Mouse (Mus musculus) heart, embryonic 12.5 days (tissue): ENCODE data around the gene Olfr50. TPM values are rescaled to one million over a fixed set of nuclear protein-coding genes. Genes with fewer than 3 reads are reported as not detected.

Experiments used
- ATAC-seq: fragments of 200-750 bp; cut with Nextera tagmentation; 2 replicates; pipeline ENCODE4 v1.8.0; 2017; ENCODE audit warnings: moderate TSS enrichment, moderate library complexity; ENCODE audit not compliant: insufficient number of reproducible peaks, low FRiP score
- H3K27ac ChIP-seq: fragments of 300-500 bp; sonication (generic); 2 replicates; pipeline ENCODE4 v1.5.1; 2016; ENCODE audit warnings: mild to moderate bottlenecking, moderate library complexity; ENCODE audit not compliant: poor library complexity, severe bottlenecking
- H3K27me3 ChIP-seq: fragments of 300-500 bp; sonication (generic); replicated peaks from 2 replicates; pipeline ENCODE4 v1.6.1; 2016; ENCODE audit warnings: mild to moderate bottlenecking, moderate library complexity
- H3K36me3 ChIP-seq: fragments of 300-500 bp; sonication (generic); 2 replicates; pipeline ENCODE4 v1.6.1; 2016; ENCODE audit warnings: mild to moderate bottlenecking, moderate library complexity
- H3K4me1 ChIP-seq: fragments of 300-500 bp; sonication (generic); replicated peaks from 2 replicates; pipeline ENCODE4 v1.6.1; 2016; ENCODE audit warnings: mild to moderate bottlenecking
- H3K4me2 ChIP-seq: fragments of 300-500 bp; sonication (generic); 2 replicates; pipeline ENCODE4 v1.6.1; 2016; ENCODE audit warnings: mild to moderate bottlenecking, moderate library complexity
- H3K4me3 ChIP-seq: fragments of 300-500 bp; sonication (generic); 2 replicates; pipeline ENCODE4 v1.5.1; 2016; ENCODE audit warnings: mild to moderate bottlenecking
- H3K9ac ChIP-seq: fragments of 300-500 bp; sonication (generic); 2 replicates; pipeline ENCODE4 v1.6.1; 2016; ENCODE audit warnings: mild to moderate bottlenecking, moderate library complexity
- H3K9me3 ChIP-seq: fragments of 300-500 bp; sonication (generic); replicated peaks from 2 replicates; pipeline ENCODE4 v1.6.1; 2016; ENCODE audit warnings: mild to moderate bottlenecking, moderate library complexity
- WGBS: fragments of 180-500 bp; shearing (Covaris S2); methylation state at CpG from one replicate; pipeline ENCODE4 v1.1.7; 2016; 5-methylcytosine and 5-hydroxymethylcytosine counted together
- polyA plus RNA-seq: library from polyadenylated mRNA; unstranded; fragments of >200 nt; fragmentation: Nextera tagmentation; extraction: Ambion mirVana; gene quantifications from 2 replicates; pipeline ENCODE4 v1.2.1, GENCODE M21; 2016

Gene Olfr50
- not detected in 2 replicates for polyA plus RNA-seq

DNA sequence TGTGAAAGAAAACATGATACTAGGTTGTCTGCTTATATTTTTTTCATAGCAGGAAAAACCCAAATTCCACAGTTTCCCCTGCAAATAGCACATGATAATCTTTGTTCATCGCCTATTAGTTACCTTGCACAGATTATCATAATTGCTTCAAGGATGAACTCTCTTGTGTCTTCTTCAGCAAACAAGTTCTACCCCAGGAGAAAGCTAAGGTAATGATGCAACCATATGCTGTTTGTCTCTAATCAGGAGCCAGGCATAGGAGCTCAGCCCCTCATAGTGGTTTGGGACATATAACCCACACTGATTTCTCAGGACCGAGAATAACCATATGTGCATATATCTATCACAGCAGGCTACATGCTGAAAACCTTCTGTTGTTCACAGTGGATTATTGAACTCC is at the start of gene Olfr50:
TSS of gene Olfr50 (plus strand) at position 301 of the 400 bp plus-strand sequence.
- Histone ChIP-seq H3K4me1 (no peaks in the 10 kb centered on the region), H3K4me3 (no peak within 1 kb of the TSS), H3K9me3 (peaks cover 21% of the 10 kb centered on the region), H3K27ac (no peak within 1 kb of the TSS), H3K36me3 (no peaks in the 10 kb centered on the region), H3K9ac (no peak within 1 kb of the TSS), H3K27me3 (no peaks in the 10 kb centered on the region), H3K4me2 (no peak within 1 kb of the TSS)
- no peak for ATAC-seq
- WGBS = 73% methylated on average over 2 of the region's 2 CpGs

DNA sequence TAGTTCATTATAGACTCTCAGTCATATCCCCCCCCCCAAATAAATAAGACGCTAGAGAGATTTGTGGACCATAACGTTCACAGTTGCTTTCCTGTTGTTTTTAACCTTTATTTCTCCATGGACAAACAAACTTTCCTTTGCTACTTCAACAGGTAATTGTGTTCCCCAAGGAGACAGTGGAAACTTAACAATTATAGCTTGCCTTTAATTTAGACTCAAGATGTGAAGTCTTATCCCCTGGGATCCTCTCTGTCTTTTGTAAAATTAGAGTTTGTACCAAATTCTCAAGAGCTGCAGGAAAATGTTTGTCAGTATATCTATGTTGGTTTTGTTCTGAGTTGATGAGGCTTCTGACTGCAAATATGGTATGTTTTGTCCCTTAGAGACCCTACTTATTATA is 6.4 kb upstream of the Olfr50 start, which contains the start of gene Olfr348:
TSS of gene Olfr348 (plus strand) at position 301 of the 400 bp plus-strand sequence.
- no peak within 1 kb of the TSS for H3K4me2 ChIP-seq
- H3K27ac ChIP-seq = no peak within 1 kb of the TSS
- H3K4me1 ChIP-seq = no peaks in the 10 kb centered on the region
- H3K36me3 ChIP-seq = no peaks in the 10 kb centered on the region
- WGBS = 64% methylated on average over 2 of the region's 2 CpGs
- no peak within 1 kb of the TSS for H3K9ac ChIP-seq
- H3K4me3 ChIP-seq = no peak within 1 kb of the TSS
- peaks cover 7% of the 10 kb centered on the region for H3K9me3 ChIP-seq
- no peaks in the 10 kb centered on the region for H3K27me3 ChIP-seq
- no peak for ATAC-seq

GRCm38 (mm10) chr2:36816932-36817331 is 26.6 kb downstream of the Olfr50 start, which contains the start of gene Olfr3:
Olfr3 (minus strand) TSS chr2:36817032.
- peaks cover 32% of the 10 kb centered on the region for H3K9me3 ChIP-seq
- no peak within 1 kb of the TSS for H3K4me2 ChIP-seq
- H3K36me3 ChIP-seq = no peaks in the 10 kb centered on the region
- ATAC-seq = no peak
- H3K4me1 ChIP-seq = no peaks in the 10 kb centered on the region
- no peaks in the 10 kb centered on the region for H3K27me3 ChIP-seq
- H3K27ac ChIP-seq = no peak within 1 kb of the TSS
- no peak within 1 kb of the TSS for H3K4me3 ChIP-seq
- WGBS = 73% methylated on average over 1 of the region's 1 CpGs
- H3K9ac ChIP-seq = no peak within 1 kb of the TSS

- Histone ChIP-seq H3K27ac (no peak within 1 kb of the TSS), H3K4me2 (no peak within 1 kb of the TSS), H3K27me3 (no peaks in the 10 kb centered on the region), H3K4me3 (no peak within 1 kb of the TSS), H3K36me3 (no peaks in the 10 kb centered on the region), H3K9ac (no peak within 1 kb of the TSS), H3K4me1 (no peaks in the 10 kb centered on the region), H3K9me3 (peaks cover 18% of the 10 kb centered on the region)
- 77% methylated on average over 1 of the region's 1 CpGs for WGBS
- no peak for ATAC-seq
Observed at GRCm38 (mm10) chr2:36846010-36846409, 55.7 kb downstream of the Olfr50 start, which contains the start of gene Olfr350. Olfr350 (plus strand) TSS chr2:36846310.

Other genes starting within 250 kb of the Olfr50 start
- gene Olfr344, start 223.9 kb upstream of the Olfr50 start, polyA plus RNA-seq = not detected in 2 replicates
- not detected in 2 replicates for gene Olfr345, start 150.5 kb upstream of the Olfr50 start, polyA plus RNA-seq
- not detected in 2 replicates for gene Olfr346, start 104.8 kb upstream of the Olfr50 start, polyA plus RNA-seq
- not detected in 2 replicates for gene Olfr347, start 58.6 kb upstream of the Olfr50 start, polyA plus RNA-seq
- gene Olfr348, start 6.3 kb upstream of the Olfr50 start, polyA plus RNA-seq = not detected in 2 replicates
- not detected in 2 replicates for gene Olfr3, start 26.5 kb downstream of the Olfr50 start, polyA plus RNA-seq
- gene Olfr350, start 55.8 kb downstream of the Olfr50 start, polyA plus RNA-seq = not detected in 2 replicates
- gene Olfr351, start 72.1 kb downstream of the Olfr50 start, polyA plus RNA-seq = not detected in 2 replicates
- not detected in 2 replicates for gene Olfr352, start 77.9 kb downstream of the Olfr50 start, polyA plus RNA-seq
- not detected in 2 replicates for gene Olfr353, start 102.4 kb downstream of the Olfr50 start, polyA plus RNA-seq
- not detected in 2 replicates for gene Olfr354, start 115.1 kb downstream of the Olfr50 start, polyA plus RNA-seq
- not detected in 2 replicates for gene Olfr355, start 138.4 kb downstream of the Olfr50 start, polyA plus RNA-seq
- gene Olfr356, start 146.6 kb downstream of the Olfr50 start, polyA plus RNA-seq = not detected in 2 replicates
- not detected in 2 replicates for gene Olfr357, start 203.3 kb downstream of the Olfr50 start, polyA plus RNA-seq
- not detected in 2 replicates for gene Olfr358, start 218.8 kb downstream of the Olfr50 start, polyA plus RNA-seq